Mouse (Mus musculus) forebrain, embryonic 15.5 days (tissue): Measurements from ENCODE around the gene Aff3. TPM values are rescaled to one million over a fixed set of nuclear protein-coding genes. Genes with fewer than 3 reads are reported as not detected.

Experiments
- ATAC-seq: fragments of 200-750 bp; cut with Nextera tagmentation; replicated peaks from 2 replicates; pipeline ENCODE4 v1.8.0; 2017; ENCODE audit warnings: mild to moderate bottlenecking, moderate TSS enrichment, moderate library complexity
- H3K27ac ChIP-seq: fragments of 300-500 bp; sonication (generic); replicated peaks from 2 replicates; pipeline ENCODE4 v1.5.1; 2015; ENCODE audit warnings: mild to moderate bottlenecking, inconsistent platforms
- H3K27me3 ChIP-seq: fragments of 300-500 bp; sonication (generic); 2 replicates; pipeline ENCODE4 v1.6.1; 2015; ENCODE audit warnings: inconsistent platforms
- H3K36me3 ChIP-seq: fragments of 300-500 bp; sonication (generic); 2 replicates; pipeline ENCODE4 v1.6.1; 2015; ENCODE audit warnings: mild to moderate bottlenecking, inconsistent platforms
- H3K4me1 ChIP-seq: fragments of 300-500 bp; sonication (generic); 2 replicates; pipeline ENCODE4 v1.6.1; 2015; ENCODE audit warnings: inconsistent platforms
- H3K4me2 ChIP-seq: fragments of 300-500 bp; sonication (generic); replicated peaks from 2 replicates; pipeline ENCODE4 v1.6.1; 2015; ENCODE audit warnings: mild to moderate bottlenecking, inconsistent platforms
- H3K4me3 ChIP-seq: fragments of 300-500 bp; sonication (generic); 2 replicates; pipeline ENCODE4 v1.5.1; 2015; ENCODE audit warnings: mild to moderate bottlenecking, inconsistent platforms
- H3K9ac ChIP-seq: fragments of 300-500 bp; sonication (generic); replicated peaks from 2 replicates; pipeline ENCODE4 v1.6.1; 2015; ENCODE audit warnings: mild to moderate bottlenecking, inconsistent platforms
- H3K9me3 ChIP-seq: fragments of 300-500 bp; sonication (generic); 2 replicates; pipeline ENCODE4 v1.6.1; 2016; ENCODE audit warnings: inconsistent platforms
- WGBS: fragments of 180-500 bp; shearing (Covaris S2); methylation state at CpG from one replicate; pipeline ENCODE4 v1.1.7; 2015; ENCODE audit warnings: mixed read lengths; 5-methylcytosine and 5-hydroxymethylcytosine counted together
- polyA plus RNA-seq: library from polyadenylated mRNA; unstranded; fragments of >200 nt; fragmentation: Nextera tagmentation; extraction: Ambion mirVana; gene quantifications from 2 replicates; pipeline ENCODE4 v1.2.1, GENCODE M21; 2015

Aff3 gene
- polyA plus RNA-seq, 1 experiment from 2014 or later = 36.9 TPM

GRCm38 (mm10) chr1:38239516-38239915, 425.2 kb downstream of the Aff3 start:
- Histone ChIP-seq H3K9ac (no peak overlapping the region), H3K27ac (no peak overlapping the region), H3K36me3 (no peaks in the 10 kb centered on the region), H3K4me1 (no peaks in the 10 kb centered on the region), H3K4me2 (no peak overlapping the region), H3K9me3 (no peaks in the 10 kb centered on the region), H3K27me3 (no peaks in the 10 kb centered on the region), H3K4me3 (no peak overlapping the region)
- WGBS = 93% methylated on average over 16 of the region's 16 CpGs
- no peak for ATAC-seq

GRCm38 (mm10) chr1:38237831-38238230, 426.9 kb downstream of the Aff3 start:
- no peak for ATAC-seq
- Histone ChIP-seq H3K9ac (no peak overlapping the region), H3K36me3 (no peaks in the 10 kb centered on the region), H3K27me3 (no peaks in the 10 kb centered on the region), H3K4me2 (no peak overlapping the region), H3K9me3 (no peaks in the 10 kb centered on the region), H3K4me1 (no peaks in the 10 kb centered on the region), H3K4me3 (no peak overlapping the region), H3K27ac (no peak overlapping the region)
- 90% methylated on average over 9 of the region's 9 CpGs for WGBS

- 79% methylated on average over 7 of the region's 7 CpGs for WGBS
- no peaks in the 10 kb centered on the region for H3K36me3 ChIP-seq
- H3K9me3 ChIP-seq = no peaks in the 10 kb centered on the region
- H3K27ac ChIP-seq = no peak overlapping the region
- H3K9ac ChIP-seq = no peak overlapping the region
- H3K4me3 ChIP-seq = no peak overlapping the region
- no peaks in the 10 kb centered on the region for H3K27me3 ChIP-seq
- H3K4me2 ChIP-seq = no peak overlapping the region
- ATAC-seq = no peak
- no peaks in the 10 kb centered on the region for H3K4me1 ChIP-seq
Measured at GRCm38 (mm10) chr1:38237027-38237787, 427.5 kb downstream of the Aff3 start.

- no peaks in the 10 kb centered on the region for H3K36me3 ChIP-seq
- no peak for ATAC-seq
- H3K4me3 ChIP-seq = no peak overlapping the region
- no peak overlapping the region for H3K4me2 ChIP-seq
- 90% methylated on average over 5 of the region's 5 CpGs for WGBS
- no peaks in the 10 kb centered on the region for H3K9me3 ChIP-seq
- H3K27ac ChIP-seq = no peak overlapping the region
- no peaks in the 10 kb centered on the region for H3K4me1 ChIP-seq
- no peak overlapping the region for H3K9ac ChIP-seq
- no peaks in the 10 kb centered on the region for H3K27me3 ChIP-seq
Measured at GRCm38 (mm10) chr1:38233121-38233520, 431.6 kb downstream of the Aff3 start.

GRCm38 (mm10) chr1:38230041-38230440, 434.7 kb downstream of the Aff3 start:
- 82% methylated on average over 8 of the region's 8 CpGs for WGBS
- no peak overlapping the region for H3K27ac ChIP-seq
- ATAC-seq = no peak
- H3K36me3 ChIP-seq = peaks cover 3% of the 10 kb centered on the region; the same call in 1 of the 2 replicates
- H3K4me2 ChIP-seq = no peak overlapping the region
- H3K27me3 ChIP-seq = no peaks in the 10 kb centered on the region
- H3K4me3 ChIP-seq = no peak overlapping the region
- H3K9ac ChIP-seq = no peak overlapping the region
- no peaks in the 10 kb centered on the region for H3K4me1 ChIP-seq
- peaks cover 17% of the 10 kb centered on the region; the same call in 1 of the 2 replicates for H3K9me3 ChIP-seq

GRCm38 (mm10) chr1:38228806-38229205, 435.9 kb downstream of the Aff3 start:
- Histone ChIP-seq H3K9me3 (peaks cover 28% of the 10 kb centered on the region; the same call in 1 of the 2 replicates), H3K4me1 (no peaks in the 10 kb centered on the region), H3K36me3 (peaks cover 6% of the 10 kb centered on the region; the same call in 1 of the 2 replicates), H3K27me3 (no peaks in the 10 kb centered on the region), H3K4me3 (no peak overlapping the region), H3K4me2 (no peak overlapping the region), H3K27ac (no peak overlapping the region), H3K9ac (no peak overlapping the region)
- WGBS = 82% methylated on average over 4 of the region's 4 CpGs
- no peak for ATAC-seq

GRCm38 (mm10) chr1:38225166-38225565, 439.6 kb downstream of the Aff3 start:
- Histone ChIP-seq H3K4me2 (no peak overlapping the region), H3K4me3 (no peak overlapping the region), H3K9ac (no peak overlapping the region), H3K36me3 (peaks cover 11% of the 10 kb centered on the region; the same call in 1 of the 2 replicates), H3K4me1 (no peaks in the 10 kb centered on the region), H3K27me3 (no peaks in the 10 kb centered on the region), H3K9me3 (peaks cover 32% of the 10 kb centered on the region), H3K27ac (no peak overlapping the region)
- 96% methylated on average over 3 of the region's 3 CpGs for WGBS
- no peak for ATAC-seq

- no peak overlapping the region for H3K9ac ChIP-seq
- H3K27me3 ChIP-seq = no peaks in the 10 kb centered on the region
- no peak overlapping the region for H3K27ac ChIP-seq
- no peak for ATAC-seq
- no peak overlapping the region for H3K4me3 ChIP-seq
- H3K9me3 ChIP-seq = peaks cover 26% of the 10 kb centered on the region
- WGBS = 88% methylated on average over 1 of the region's 1 CpGs
- no peaks in the 10 kb centered on the region for H3K4me1 ChIP-seq
- no peak overlapping the region for H3K4me2 ChIP-seq
- peaks cover 11% of the 10 kb centered on the region; the same call in 1 of the 2 replicates for H3K36me3 ChIP-seq
Measured at GRCm38 (mm10) chr1:38222160-38222559, 442.6 kb downstream of the Aff3 start.

- H3K4me1 ChIP-seq = no peaks in the 10 kb centered on the region
- WGBS = 92% methylated on average over 8 of the region's 8 CpGs
Measured at GRCm38 (mm10) chr1:38221431-38221830, 443.3 kb downstream of the Aff3 start.

GRCm38 (mm10) chr1:38217912-38218795, 446.6 kb downstream of the Aff3 start:
- Histone ChIP-seq H3K4me3 (no peak overlapping the region), H3K27ac (no peak overlapping the region), H3K9me3 (no peaks in the 10 kb centered on the region), H3K4me2 (no peak overlapping the region), H3K27me3 (no peaks in the 10 kb centered on the region), H3K9ac (no peak overlapping the region), H3K4me1 (no peaks in the 10 kb centered on the region), H3K36me3 (no peaks in the 10 kb centered on the region)
- 81% methylated on average over 31 of the region's 31 CpGs for WGBS
- no peak for ATAC-seq

More at GRCm38 (mm10) chr1:38221431-38221830, 443.3 kb downstream of the Aff3 start:
- Histone ChIP-seq H3K4me3 (no peak overlapping the region), H3K36me3 (peaks cover 11% of the 10 kb centered on the region; the same call in 1 of the 2 replicates), H3K27ac (no peak overlapping the region), H3K9me3 (peaks cover 22% of the 10 kb centered on the region), H3K9ac (no peak overlapping the region), H3K27me3 (no peaks in the 10 kb centered on the region), H3K4me2 (no peak overlapping the region)
- no peak for ATAC-seq

GRCm38 (mm10) chr1:38217098-38217497, 447.7 kb downstream of the Aff3 start:
- Histone ChIP-seq H3K4me3 (no peak overlapping the region), H3K9me3 (no peaks in the 10 kb centered on the region), H3K4me1 (no peaks in the 10 kb centered on the region), H3K9ac (no peak overlapping the region), H3K27ac (no peak overlapping the region), H3K27me3 (no peaks in the 10 kb centered on the region), H3K36me3 (no peaks in the 10 kb centered on the region), H3K4me2 (no peak overlapping the region)
- no peak for ATAC-seq
- 72% methylated on average over 5 of the region's 5 CpGs for WGBS

- Histone ChIP-seq H3K27ac (no peak overlapping the region), H3K4me3 (no peak overlapping the region), H3K4me2 (no peak overlapping the region), H3K27me3 (no peaks in the 10 kb centered on the region), H3K36me3 (peaks cover 7% of the 10 kb centered on the region; the same call in 1 of the 2 replicates), H3K9ac (no peak overlapping the region), H3K4me1 (no peaks in the 10 kb centered on the region), H3K9me3 (no peaks in the 10 kb centered on the region)
- WGBS = 66% methylated on average over 3 of the region's 3 CpGs
- no peak for ATAC-seq
Measured at GRCm38 (mm10) chr1:38213377-38213776, 451.4 kb downstream of the Aff3 start.
